Mouse (Mus musculus) left cerebral cortex, adult 9 months (tissue): ENCODE results near the gene Spaca6.
"Not testable (repeated sequence)": the region's sequence is repeated elsewhere in the genome, so short reads cannot be mapped to it uniquely, and the experiment has no call there.

ENCODE experiments used
- DNase-seq, 2 experiments: peaks; one replicate each; pipeline ENCODE4 v3.0.0; 2022; ENCODE audit warnings: low spot score in 2 of 2

Spaca6 gene

GRCm38 (mm10) chr17:17843534-17844261 lies 16.7 kb downstream of the Spaca6 start:
- DNase-seq, result no peak

GRCm38 (mm10) chr17:17844606-17845005 lies 17.6 kb downstream of the Spaca6 start:
- DNase-seq, result not testable (repeated sequence)

- peak in 1 of 2 experiments; percentile 36 for DNase-seq
Measured at GRCm38 (mm10) chr17:17845187-17846027, 18.4 kb downstream of the Spaca6 start.

- no peak for DNase-seq
Measured at GRCm38 (mm10) chr17:17848988-17849387, 22.0 kb downstream of the Spaca6 start.

- DNase-seq, result peak in 1 of 2 experiments; percentile 26
Measured at GRCm38 (mm10) chr17:17849906-17850712, 23.2 kb downstream of the Spaca6 start.

GRCm38 (mm10) chr17:17855064-17855838 lies 28.3 kb downstream of the Spaca6 start, which contains the start of gene Has1:
Has1 (minus strand) TSS chr17:17855205.
- DNase-seq, result no peak

GRCm38 (mm10) chr17:17856612-17857011 lies 29.7 kb downstream of the Spaca6 start:
- DNase-seq, result no peak

GRCm38 (mm10) chr17:17857446-17857845 lies 30.5 kb downstream of the Spaca6 start:
- DNase-seq, result no peak

GRCm38 (mm10) chr17:17860110-17860509 lies 33.2 kb downstream of the Spaca6 start:
- no peak for DNase-seq

GRCm38 (mm10) chr17:17862360-17862759 lies 35.4 kb downstream of the Spaca6 start:
- DNase-seq, result no peak

- DNase-seq, result no peak
Measured at GRCm38 (mm10) chr17:17865168-17865567, 38.2 kb downstream of the Spaca6 start.

- no peak for DNase-seq
Measured at GRCm38 (mm10) chr17:17866801-17867469, 40.0 kb downstream of the Spaca6 start.

- DNase-seq, result no peak
Measured at GRCm38 (mm10) chr17:17870892-17871550, 44.1 kb downstream of the Spaca6 start.

GRCm38 (mm10) chr17:17871697-17872096 lies 44.7 kb downstream of the Spaca6 start:
- no peak for DNase-seq

- DNase-seq, result no peak
Measured at GRCm38 (mm10) chr17:17879347-17879746, 52.4 kb downstream of the Spaca6 start.

GRCm38 (mm10) chr17:17882672-17883071 lies 55.7 kb downstream of the Spaca6 start:
- DNase-seq, result no peak

- DNase-seq, result no peak
Measured at GRCm38 (mm10) chr17:17883840-17884239, 56.9 kb downstream of the Spaca6 start, which contains the start of gene Fpr1. Fpr1 (minus strand) TSS chr17:17883940.

GRCm38 (mm10) chr17:17887774-17888248 lies 60.9 kb downstream of the Spaca6 start, which contains the start of the genes Fpr2 and Fpr3:
Fpr2 (plus strand) TSS chr17:17887824.
Fpr3 (plus strand) TSS chr17:17887852.
- DNase-seq, result no peak

- no peak for DNase-seq
Measured at GRCm38 (mm10) chr17:17889732-17890425, 62.9 kb downstream of the Spaca6 start.
